8 mouse cellular contexts compared by ENCODE assay signal in genomic region chr5:108628891-108629633, GRCm38 (mm10). TPM values are rescaled to one million over a fixed set of nuclear protein-coding genes. Genes with fewer than 3 reads are reported as not detected.
A peak's percentile ranks its signal among the peaks of the same experiment; 100 is the strongest.
DNase-seq lines count a peak whose midpoint lies in the region; ATAC-seq and TF ChIP-seq lines count a peak whose summit lies in the region.

No protein-coding gene starts in this region.

- H3K9ac ChIP-seq in heart, embryonic 13.5 days: peak overlapping the region; percentile 97
- H3K9ac ChIP-seq in embryonic facial prominence, embryonic 13.5 days: peak overlapping the region; percentile 88
- peak overlapping the region; percentile 96 for H3K9ac ChIP-seq in intestine, postnatal 0 days (ENCODE audit: low read depth, low read length)

- WGBS in heart, embryonic 13.5 days: 2% methylated on average over 32 of the region's 32 CpGs
- 2% methylated on average over 32 of the region's 32 CpGs for WGBS in embryonic facial prominence, embryonic 13.5 days
- WGBS in intestine, postnatal 0 days: under 1% methylated on average over 32 of the region's 32 CpGs

- H3K27me3 ChIP-seq in heart, embryonic 13.5 days (replicated peaks): no peaks in the 10 kb centered on the region
- no peaks in the 10 kb centered on the region for H3K27me3 ChIP-seq in embryonic facial prominence, embryonic 13.5 days
- H3K27me3 ChIP-seq in intestine, postnatal 0 days (replicated peaks; ENCODE audit: control insufficient read depth, insufficient read depth, low read length): no peaks in the 10 kb centered on the region

- peak; percentile 79 for ATAC-seq in heart, embryonic 13.5 days (ENCODE audit: extremely low read depth, insufficient number of reproducible peaks, low FRiP score, low TSS enrichment)
- ATAC-seq in CD4-positive, CD25-positive, alpha-beta regulatory T cell, adult 4 months: peak; percentile 45
- peak; percentile 78 for ATAC-seq in embryonic facial prominence, embryonic 13.5 days (ENCODE audit: insufficient number of reproducible peaks, insufficient read depth, low FRiP score, low TSS enrichment, low read depth)
- ATAC-seq in intestine, postnatal 0 days: peak; percentile 74

- peaks cover 7% of the 10 kb centered on the region for H3K36me3 ChIP-seq in heart, embryonic 13.5 days
- H3K36me3 ChIP-seq in embryonic facial prominence, embryonic 13.5 days: peaks cover 7% of the 10 kb centered on the region
- H3K36me3 ChIP-seq in intestine, postnatal 0 days (ENCODE audit: control insufficient read depth, insufficient read depth): peaks cover 7% of the 10 kb centered on the region

- peak overlapping the region; percentile 89 for H3K27ac ChIP-seq in heart, embryonic 13.5 days (replicated peaks)
- peak overlapping the region; percentile 77 for H3K27ac ChIP-seq in embryonic facial prominence, embryonic 13.5 days
- H3K27ac ChIP-seq in intestine, postnatal 0 days (ENCODE audit: low read depth, low read length): peak overlapping the region; percentile 97

- H3K4me1 ChIP-seq in heart, embryonic 13.5 days: peaks cover 35% of the 10 kb centered on the region
- H3K4me1 ChIP-seq in embryonic facial prominence, embryonic 13.5 days: peaks cover 20% of the 10 kb centered on the region
- H3K4me1 ChIP-seq in intestine, postnatal 0 days (replicated peaks; ENCODE audit: control insufficient read depth, insufficient read depth, low read length): peaks cover 11% of the 10 kb centered on the region

- no peaks in the 10 kb centered on the region for H3K9me3 ChIP-seq in heart, embryonic 13.5 days
- H3K9me3 ChIP-seq in embryonic facial prominence, embryonic 13.5 days: no peaks in the 10 kb centered on the region
- no peaks in the 10 kb centered on the region for H3K9me3 ChIP-seq in intestine, postnatal 0 days (ENCODE audit: control insufficient read depth)

- peak overlapping the region; percentile 78 for H3K4me2 ChIP-seq in heart, embryonic 13.5 days
- peak overlapping the region; percentile 87 for H3K4me2 ChIP-seq in embryonic facial prominence, embryonic 13.5 days
- peak overlapping the region; percentile 97 for H3K4me2 ChIP-seq in intestine, postnatal 0 days (replicated peaks; ENCODE audit: low read depth)

- peak overlapping the region; percentile 94 for H3K4me3 ChIP-seq in heart, embryonic 13.5 days
- H3K4me3 ChIP-seq in embryonic facial prominence, embryonic 13.5 days: peak overlapping the region; percentile 66
- H3K4me3 ChIP-seq in intestine, postnatal 0 days (ENCODE audit: low read depth, low read length): peak overlapping the region; percentile 91

- no peak for DNase-seq in heart, adult 8-10 months (ENCODE audit: low spot score)
- DNase-seq in natural killer cell, adult 2 months (ENCODE audit: low spot score in 2 of 2): peak; percentile 27 to 34
- no peak for DNase-seq in cerebellum, postnatal 25 days
- no peak for DNase-seq in layer of hippocampus, postnatal 10 days (ENCODE audit: low spot score in 2 of 2)

- TF ChIP-seq CTCF in intestine, postnatal 0 days (IDR thresholded peaks at IDR 0.05; ENCODE audit: low read depth): no peak

RNA-seq across cellular contexts. Expression of gene Gak, which starts 0.5 kb away (rescaled TPM):
- 28.9 and 31.5 TPM in 2 replicates for polyA plus RNA-seq in heart, embryonic 13.5 days (2015; fragmentation: Nextera tagmentation; extraction: Ambion mirVana)
- total RNA-seq in heart, adult 8-10 months (2022): 10 to 100 TPM; 20.1 to 26.2 (median 21.0) TPM
- polyA plus RNA-seq in CD4-positive, CD25-positive, alpha-beta regulatory T cell, adult 4 months (2017; shearing (Covaris generic)): 100 to 1,000 TPM in 1 of 2 experiments, 10 to 100 TPM in 1; 65.0 to 101 TPM
- polyA plus RNA-seq in embryonic facial prominence, embryonic 13.5 days (2015; fragmentation: Nextera tagmentation; extraction: Ambion mirVana): 46.7 and 49.2 TPM in 2 replicates
- polyA plus RNA-seq in intestine, postnatal 0 days (2015; fragmentation: Nextera tagmentation; extraction: Ambion mirVana): 61.2 and 65.7 TPM in 2 replicates
- 10 to 100 TPM; 87.7 to 89.7 TPM for total RNA-seq in layer of hippocampus, postnatal 10 days (2021)

RNA-seq across cellular contexts. Expression of gene Tmem175, which starts 0.5 kb away (rescaled TPM):
- 17.0 and 17.9 TPM in 2 replicates for polyA plus RNA-seq in heart, embryonic 13.5 days (2015; fragmentation: Nextera tagmentation; extraction: Ambion mirVana)
- total RNA-seq in heart, adult 8-10 months (2022): 10 to 100 TPM in 3 of 4 experiments, 1 to 10 TPM in 1; 9.9 to 11.5 (median 11.0) TPM
- polyA plus RNA-seq in CD4-positive, CD25-positive, alpha-beta regulatory T cell, adult 4 months (2017; shearing (Covaris generic)): 10 to 100 TPM; 38.6 to 56.7 TPM
- 23.7 and 25.8 TPM in 2 replicates for polyA plus RNA-seq in embryonic facial prominence, embryonic 13.5 days (2015; fragmentation: Nextera tagmentation; extraction: Ambion mirVana)
- 19.4 and 19.5 TPM in 2 replicates for polyA plus RNA-seq in intestine, postnatal 0 days (2015; fragmentation: Nextera tagmentation; extraction: Ambion mirVana)
- total RNA-seq in layer of hippocampus, postnatal 10 days (2021): 10 to 100 TPM; 35.8 to 36.6 TPM

RNA-seq across cellular contexts. Expression of gene Idua, which starts 31.1 kb away (rescaled TPM):
- polyA plus RNA-seq in heart, embryonic 13.5 days (2015; fragmentation: Nextera tagmentation; extraction: Ambion mirVana): 13.5 and 15.4 TPM in 2 replicates
- total RNA-seq in heart, adult 8-10 months (2022): 10 to 100 TPM; 17.9 to 27.3 (median 21.1) TPM
- 10 to 100 TPM; 22.1 to 56.4 TPM for polyA plus RNA-seq in CD4-positive, CD25-positive, alpha-beta regulatory T cell, adult 4 months (2017; shearing (Covaris generic))
- polyA plus RNA-seq in embryonic facial prominence, embryonic 13.5 days (2015; fragmentation: Nextera tagmentation; extraction: Ambion mirVana): 14.6 and 15.3 TPM in 2 replicates
- polyA plus RNA-seq in intestine, postnatal 0 days (2015; fragmentation: Nextera tagmentation; extraction: Ambion mirVana): 4.8 and 5.8 TPM in 2 replicates
- total RNA-seq in layer of hippocampus, postnatal 10 days (2021): 1 to 10 TPM; 8.6 to 9.4 TPM

RNA-seq across cellular contexts. Expression of gene Dgkq, which starts 40.4 kb away (rescaled TPM):
- polyA plus RNA-seq in heart, embryonic 13.5 days (2015; fragmentation: Nextera tagmentation; extraction: Ambion mirVana): 5.9 and 6.0 TPM in 2 replicates
- total RNA-seq in heart, adult 8-10 months (2022): 1 to 10 TPM; 5.1 to 8.9 (median 6.1) TPM
- polyA plus RNA-seq in CD4-positive, CD25-positive, alpha-beta regulatory T cell, adult 4 months (2017; shearing (Covaris generic)): 1 to 10 TPM; 5.2 to 7.0 TPM
- 14.3 and 18.8 TPM in 2 replicates for polyA plus RNA-seq in embryonic facial prominence, embryonic 13.5 days (2015; fragmentation: Nextera tagmentation; extraction: Ambion mirVana)
- 10.3 and 13.6 TPM in 2 replicates for polyA plus RNA-seq in intestine, postnatal 0 days (2015; fragmentation: Nextera tagmentation; extraction: Ambion mirVana)
- 10 to 100 TPM; 56.4 to 61.2 TPM for total RNA-seq in layer of hippocampus, postnatal 10 days (2021)

RNA-seq across cellular contexts. Expression of gene Slc26a1, which starts 46.3 kb away (rescaled TPM):
- polyA plus RNA-seq in heart, embryonic 13.5 days (2015; fragmentation: Nextera tagmentation; extraction: Ambion mirVana): 0.62 and 0.99 TPM in 2 replicates
- under 1 TPM in 1 of 4 experiments, not detected in 3; 0.06 TPM for total RNA-seq in heart, adult 8-10 months (2022)
- polyA plus RNA-seq in CD4-positive, CD25-positive, alpha-beta regulatory T cell, adult 4 months (2017; shearing (Covaris generic)): under 1 TPM; 0.16 to 0.20 TPM
- 1.1 and 1.3 TPM in 2 replicates for polyA plus RNA-seq in embryonic facial prominence, embryonic 13.5 days (2015; fragmentation: Nextera tagmentation; extraction: Ambion mirVana)
- polyA plus RNA-seq in intestine, postnatal 0 days (2015; fragmentation: Nextera tagmentation; extraction: Ambion mirVana): 1.9 and 2.1 TPM in 2 replicates
- 1 to 10 TPM; 2.6 to 3.2 TPM for total RNA-seq in layer of hippocampus, postnatal 10 days (2021)

Comparison
In these comparisons a context has a peak if more than half of its experiments do, and no peak if none do; other contexts are left out.
1. DNase-seq: peak in natural killer cell, adult 2 months (2 of 2); none in heart, adult 8-10 months (single experiment), cerebellum, postnatal 25 days (0 of 2) and layer of hippocampus, postnatal 10 days (0 of 2).
2. Peak in every context shown above with its lines, with median percentiles within 50 percentile points of each other: ATAC-seq, H3K27ac ChIP-seq, H3K4me2 ChIP-seq, H3K4me3 ChIP-seq and H3K9ac ChIP-seq.